Mouse (Mus musculus): ENCODE measurements at regions not wholly inside any gene's neighbourhood (a gene's known extent, or its start where the extent isn't known, plus 50 kb on each side); places are given as distances from the start of the nearest gene placed in this dataset.

DNA sequence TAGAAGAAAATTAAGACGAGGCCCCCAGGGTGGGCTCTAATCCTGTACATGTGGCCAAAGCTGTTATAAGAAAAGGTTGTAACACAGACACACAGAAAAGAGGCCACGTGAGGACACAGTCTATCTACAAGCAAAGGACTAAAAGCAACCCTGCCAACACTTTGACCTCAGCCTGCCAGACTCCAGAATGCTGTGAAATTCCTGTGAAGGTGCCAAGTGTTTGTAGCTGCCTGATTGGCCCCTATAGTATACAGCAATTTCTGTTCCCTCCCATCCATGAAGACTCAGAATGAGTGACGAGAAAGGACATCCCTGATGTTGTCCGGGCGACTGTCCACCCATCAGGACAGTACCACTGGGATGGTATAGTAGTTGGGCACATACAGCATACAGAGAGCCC, 209.8 kb upstream of the Arid1b start:
- H3K4me2 ChIP-seq (ENCODE audit: low read depth, low read length): no peak overlapping the region
- H3K9me3 ChIP-seq (ENCODE audit: control insufficient read depth, low read length): no peaks in the 10 kb centered on the region
- H3K4me3 ChIP-seq (ENCODE audit: low read length): no peak overlapping the region
- H3K36me3 ChIP-seq (ENCODE audit: control insufficient read depth, insufficient read depth, low read length): no peaks in the 10 kb centered on the region
- 87% methylated on average over 5 of the region's 5 CpGs for WGBS
- ATAC-seq: no peak
- 0 out of 2 replicates have a peak, but pooled peaks cover 3% of the 10 kb centered on the region for H3K4me1 ChIP-seq (ENCODE audit: control insufficient read depth, insufficient read depth, low read length)
- H3K27me3 ChIP-seq (replicated peaks; ENCODE audit: control insufficient read depth, insufficient read depth, low read length): no peaks in the 10 kb centered on the region
- no peak overlapping the region for H3K9ac ChIP-seq (ENCODE audit: low read depth, low read length)
- H3K27ac ChIP-seq (ENCODE audit: low read length): no peak overlapping the region

DNA sequence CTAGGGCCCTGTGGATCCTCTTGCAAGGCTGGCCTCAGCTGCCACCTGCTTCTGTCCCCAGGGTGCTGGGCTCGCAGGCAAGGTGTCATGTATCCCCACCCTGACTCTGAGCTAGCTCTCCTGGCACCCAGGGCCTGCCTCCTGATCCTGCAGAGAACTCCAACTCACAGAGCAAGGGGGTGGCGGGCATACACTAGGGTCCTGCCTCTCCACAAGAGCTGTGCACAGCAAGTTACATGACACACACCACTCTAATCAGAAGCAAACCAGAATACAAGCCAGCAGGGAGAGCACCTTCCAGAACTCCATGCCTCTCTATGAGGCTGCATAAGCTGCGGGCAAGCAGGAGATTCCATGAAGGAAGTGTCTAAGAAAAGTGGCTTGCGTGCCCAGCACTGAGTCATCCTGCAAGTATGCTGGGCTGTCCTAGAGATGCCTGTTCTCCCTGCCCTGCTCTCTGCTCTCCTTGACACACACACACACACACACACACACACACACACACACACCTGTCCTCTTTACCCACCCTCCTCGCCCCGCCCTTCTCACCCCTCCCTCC, 208.8 kb upstream of the Arid1b start:
- no peak overlapping the region for H3K4me3 ChIP-seq (ENCODE audit: low read length)
- ATAC-seq: peak; percentile 94
- 0 out of 2 replicates have a peak, but pooled peaks cover 3% of the 10 kb centered on the region for H3K4me1 ChIP-seq (ENCODE audit: control insufficient read depth, insufficient read depth, low read length)
- no peaks in the 10 kb centered on the region for H3K27me3 ChIP-seq (replicated peaks; ENCODE audit: control insufficient read depth, insufficient read depth, low read length)
- H3K9me3 ChIP-seq (ENCODE audit: control insufficient read depth, low read length): no peaks in the 10 kb centered on the region
- H3K4me2 ChIP-seq (ENCODE audit: low read depth, low read length): no peak overlapping the region
- H3K36me3 ChIP-seq (ENCODE audit: control insufficient read depth, insufficient read depth, low read length): no peaks in the 10 kb centered on the region
- no peak overlapping the region for H3K9ac ChIP-seq (ENCODE audit: low read depth, low read length)
- H3K27ac ChIP-seq (ENCODE audit: low read length): no peak overlapping the region
- 39% methylated on average over 6 of the region's 6 CpGs for WGBS

DNA sequence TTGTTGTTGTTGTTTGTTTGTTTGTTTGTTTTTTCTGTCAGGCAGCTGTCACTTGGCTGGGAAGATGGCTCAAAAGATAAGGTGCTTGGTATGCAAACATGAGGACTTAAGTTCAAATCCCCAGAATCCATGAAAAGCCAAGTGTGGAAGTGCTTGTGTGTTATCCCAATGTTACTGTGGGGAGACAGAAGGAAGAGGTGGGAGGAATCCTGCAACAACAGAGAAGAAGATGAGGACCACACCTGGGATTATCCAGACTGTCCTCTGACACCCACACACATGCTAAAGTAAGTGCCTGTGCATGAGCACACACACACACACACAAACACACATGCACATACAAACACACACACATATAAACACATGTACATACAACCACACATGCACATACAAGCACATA, 207.6 kb upstream of the Arid1b start:
- Histone ChIP-seq H3K4me2 (ENCODE audit: low read depth, low read length) (no peak overlapping the region), H3K9ac (ENCODE audit: low read depth, low read length) (no peak overlapping the region), H3K36me3 (ENCODE audit: control insufficient read depth, insufficient read depth, low read length) (no peaks in the 10 kb centered on the region), H3K27ac (ENCODE audit: low read length) (no peak overlapping the region), H3K27me3 (replicated peaks; ENCODE audit: control insufficient read depth, insufficient read depth, low read length) (no peaks in the 10 kb centered on the region), H3K9me3 (ENCODE audit: control insufficient read depth, low read length) (no peaks in the 10 kb centered on the region), H3K4me1 (ENCODE audit: control insufficient read depth, insufficient read depth, low read length) (0 out of 2 replicates have a peak, but pooled peaks cover 3% of the 10 kb centered on the region), H3K4me3 (ENCODE audit: low read length) (no peak overlapping the region)
- no peak for ATAC-seq

DNA sequence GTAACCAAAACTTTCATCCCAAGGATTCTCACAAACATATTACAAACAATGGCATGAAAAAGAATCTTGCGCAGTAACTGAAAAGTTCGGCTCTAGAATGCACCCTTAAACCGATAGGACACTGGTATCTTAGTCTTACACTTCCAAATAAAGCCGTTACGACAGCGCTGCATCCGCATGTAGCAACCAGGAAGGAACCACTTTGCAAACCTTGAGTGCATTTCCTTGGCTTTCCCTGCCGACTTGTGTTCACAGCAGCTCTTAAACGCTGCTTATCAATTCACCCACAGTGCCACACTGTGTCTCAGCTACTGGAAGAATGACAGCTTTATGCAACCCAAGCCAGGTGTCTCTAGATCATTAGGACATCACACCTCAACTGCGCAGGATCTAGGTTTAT, 202.3 kb upstream of the Arid1b start:
- Histone ChIP-seq H3K4me1 (ENCODE audit: control insufficient read depth, insufficient read depth, low read length) (no peaks in the 10 kb centered on the region), H3K9ac (ENCODE audit: low read depth, low read length) (no peak overlapping the region), H3K27me3 (replicated peaks; ENCODE audit: control insufficient read depth, insufficient read depth, low read length) (no peaks in the 10 kb centered on the region), H3K4me2 (ENCODE audit: low read depth, low read length) (no peak overlapping the region), H3K4me3 (ENCODE audit: low read length) (no peak overlapping the region), H3K27ac (ENCODE audit: low read length) (no peak overlapping the region), H3K9me3 (ENCODE audit: control insufficient read depth, low read length) (no peaks in the 10 kb centered on the region), H3K36me3 (ENCODE audit: control insufficient read depth, insufficient read depth, low read length) (no peaks in the 10 kb centered on the region)
- no peak for ATAC-seq
- WGBS: 69% methylated on average over 10 of the region's 10 CpGs

DNA sequence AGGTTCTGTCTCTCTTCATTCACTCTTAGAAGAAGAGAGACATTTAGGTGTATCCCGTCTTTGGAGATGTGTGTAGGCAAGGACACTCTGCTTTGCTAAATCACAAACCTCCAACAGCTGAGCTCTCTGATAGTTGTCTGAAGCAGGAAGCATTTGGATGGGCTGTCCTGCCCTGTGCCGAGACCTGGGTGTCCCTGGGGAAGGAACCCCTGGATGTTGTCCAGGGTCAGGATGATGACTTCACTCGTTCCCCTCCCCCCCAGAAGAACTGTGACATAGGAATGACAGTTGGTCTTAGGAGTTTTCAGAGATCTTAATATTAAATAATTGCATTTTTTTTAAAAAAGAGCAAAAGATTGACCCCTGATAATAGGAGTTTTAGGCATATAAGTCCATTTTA, 197.9 kb upstream of the Arid1b start:
- no peak overlapping the region for H3K9ac ChIP-seq (ENCODE audit: low read depth, low read length)
- H3K4me3 ChIP-seq (ENCODE audit: low read length): no peak overlapping the region
- no peaks in the 10 kb centered on the region for H3K4me1 ChIP-seq (ENCODE audit: control insufficient read depth, insufficient read depth, low read length)
- 78% methylated on average over 3 of the region's 3 CpGs for WGBS
- no peaks in the 10 kb centered on the region for H3K9me3 ChIP-seq (ENCODE audit: control insufficient read depth, low read length)
- no peak overlapping the region for H3K4me2 ChIP-seq (ENCODE audit: low read depth, low read length)
- H3K27me3 ChIP-seq (replicated peaks; ENCODE audit: control insufficient read depth, insufficient read depth, low read length): no peaks in the 10 kb centered on the region
- no peaks in the 10 kb centered on the region for H3K36me3 ChIP-seq (ENCODE audit: control insufficient read depth, insufficient read depth, low read length)
- H3K27ac ChIP-seq (ENCODE audit: low read length): no peak overlapping the region
- no peak for ATAC-seq

DNA sequence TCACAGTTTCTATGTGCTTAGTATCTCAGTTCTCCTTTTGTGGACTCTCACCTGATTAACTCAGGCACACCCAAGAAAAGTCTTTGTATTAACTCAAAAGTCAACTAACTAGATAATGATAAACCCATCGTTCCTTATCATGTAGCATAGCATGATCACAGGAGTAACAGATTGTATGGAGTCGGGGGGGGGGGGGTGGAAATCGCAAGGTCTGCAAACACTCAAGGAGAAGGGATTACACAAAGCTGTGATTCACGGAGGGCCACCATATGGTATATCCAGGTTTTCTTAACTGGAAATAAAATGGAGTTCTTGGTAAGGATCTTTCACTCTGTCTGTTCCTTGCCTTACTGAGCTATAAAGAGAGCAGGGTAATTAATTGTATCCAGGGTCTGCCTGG, 190.1 kb upstream of the Arid1b start:
- Histone ChIP-seq H3K27me3 (replicated peaks; ENCODE audit: control insufficient read depth, insufficient read depth, low read length) (no peaks in the 10 kb centered on the region), H3K9me3 (ENCODE audit: control insufficient read depth, low read length) (no peaks in the 10 kb centered on the region), H3K36me3 (ENCODE audit: control insufficient read depth, insufficient read depth, low read length) (no peaks in the 10 kb centered on the region), H3K4me3 (ENCODE audit: low read length) (no peak overlapping the region), H3K4me1 (ENCODE audit: control insufficient read depth, insufficient read depth, low read length) (no peaks in the 10 kb centered on the region), H3K27ac (ENCODE audit: low read length) (no peak overlapping the region), H3K9ac (ENCODE audit: low read depth, low read length) (no peak overlapping the region), H3K4me2 (ENCODE audit: low read depth, low read length) (no peak overlapping the region)
- WGBS: 52% methylated on average over 4 of the region's 4 CpGs
- ATAC-seq: peak; percentile 66

DNA sequence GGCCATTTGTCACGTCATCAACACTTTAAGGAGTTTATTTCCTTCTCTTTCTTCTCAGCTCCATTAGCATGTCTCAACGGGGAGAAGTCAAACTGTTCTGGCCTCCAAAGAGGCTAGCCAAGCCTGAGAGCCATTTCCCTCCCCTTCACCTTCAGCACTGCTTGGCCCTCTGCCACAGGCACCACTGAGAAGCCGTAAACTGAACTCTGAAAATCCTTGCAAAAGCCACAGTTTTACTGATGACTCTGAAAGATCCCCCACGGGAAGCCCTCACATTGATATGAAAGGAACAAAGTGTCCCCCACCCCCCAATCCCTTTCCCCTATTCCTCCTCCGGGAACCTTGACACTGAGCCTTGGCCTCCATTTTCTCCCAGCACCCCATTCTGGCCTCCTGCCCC, 188.1 kb upstream of the Arid1b start:
- no peaks in the 10 kb centered on the region for H3K4me1 ChIP-seq (ENCODE audit: control insufficient read depth, insufficient read depth, low read length)
- H3K9ac ChIP-seq (ENCODE audit: low read depth, low read length): no peak overlapping the region
- no peak overlapping the region for H3K4me2 ChIP-seq (ENCODE audit: low read depth, low read length)
- no peak for ATAC-seq
- 48% methylated on average over 5 of the region's 5 CpGs for WGBS
- no peaks in the 10 kb centered on the region for H3K9me3 ChIP-seq (ENCODE audit: control insufficient read depth, low read length)
- H3K4me3 ChIP-seq (ENCODE audit: low read length): no peak overlapping the region
- H3K27me3 ChIP-seq (replicated peaks; ENCODE audit: control insufficient read depth, insufficient read depth, low read length): no peaks in the 10 kb centered on the region
- no peak overlapping the region for H3K27ac ChIP-seq (ENCODE audit: low read length)
- no peaks in the 10 kb centered on the region for H3K36me3 ChIP-seq (ENCODE audit: control insufficient read depth, insufficient read depth, low read length)

DNA sequence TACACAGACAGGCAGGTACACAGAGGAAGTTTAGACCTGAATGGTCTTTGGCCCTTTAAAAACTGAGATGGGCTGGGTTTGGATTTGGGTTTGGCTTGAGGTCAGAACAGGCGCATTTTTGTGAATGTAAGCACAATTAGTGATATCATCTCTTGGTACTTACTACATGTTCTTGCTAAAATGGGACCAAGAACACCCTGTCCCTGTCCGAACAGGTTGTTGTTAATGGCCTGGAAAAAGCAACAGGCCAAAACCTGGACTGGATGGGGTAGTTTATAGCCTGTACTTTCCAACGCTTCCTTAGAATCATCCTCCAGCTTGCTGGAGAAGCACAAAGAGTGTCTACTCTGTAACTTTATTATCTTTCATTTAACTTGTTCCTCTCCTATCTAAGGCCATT, 185.2 kb upstream of the Arid1b start:
- H3K4me2 ChIP-seq (ENCODE audit: low read depth, low read length): no peak overlapping the region
- 85% methylated on average over 3 of the region's 3 CpGs for WGBS
- no peaks in the 10 kb centered on the region for H3K4me1 ChIP-seq (ENCODE audit: control insufficient read depth, insufficient read depth, low read length)
- no peak for ATAC-seq
- no peak overlapping the region for H3K9ac ChIP-seq (ENCODE audit: low read depth, low read length)
- no peak overlapping the region for H3K27ac ChIP-seq (ENCODE audit: low read length)
- H3K9me3 ChIP-seq (ENCODE audit: control insufficient read depth, low read length): no peaks in the 10 kb centered on the region
- H3K36me3 ChIP-seq (ENCODE audit: control insufficient read depth, insufficient read depth, low read length): no peaks in the 10 kb centered on the region
- no peaks in the 10 kb centered on the region for H3K27me3 ChIP-seq (replicated peaks; ENCODE audit: control insufficient read depth, insufficient read depth, low read length)
- no peak overlapping the region for H3K4me3 ChIP-seq (ENCODE audit: low read length)

DNA sequence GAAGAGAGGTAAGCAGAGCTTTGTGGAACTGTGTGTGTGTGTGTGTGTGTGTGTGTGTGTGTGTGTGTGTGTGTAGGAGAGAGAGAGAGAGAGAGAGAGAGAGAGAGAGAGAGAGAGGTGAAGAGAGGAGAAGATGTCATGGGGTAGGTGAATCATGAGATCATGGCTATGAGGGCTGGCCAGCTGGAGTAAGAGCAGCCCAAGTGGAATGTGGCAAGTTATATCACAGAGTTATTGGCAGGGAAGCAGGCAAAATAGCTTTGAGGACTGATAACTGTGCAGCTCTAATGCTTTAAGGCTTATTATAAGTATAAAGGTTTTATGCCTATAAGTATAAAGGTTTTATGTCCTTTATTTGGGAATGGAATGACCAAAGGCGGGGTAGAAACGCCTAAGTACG, 180.9 kb upstream of the Arid1b start:
- Histone ChIP-seq H3K9me3 (ENCODE audit: control insufficient read depth, low read length) (no peaks in the 10 kb centered on the region), H3K27ac (ENCODE audit: low read length) (no peak overlapping the region), H3K4me1 (ENCODE audit: control insufficient read depth, insufficient read depth, low read length) (no peaks in the 10 kb centered on the region), H3K27me3 (replicated peaks; ENCODE audit: control insufficient read depth, insufficient read depth, low read length) (no peaks in the 10 kb centered on the region), H3K9ac (ENCODE audit: low read depth, low read length) (no peak overlapping the region), H3K4me2 (ENCODE audit: low read depth, low read length) (no peak overlapping the region), H3K36me3 (ENCODE audit: control insufficient read depth, insufficient read depth, low read length) (no peaks in the 10 kb centered on the region), H3K4me3 (ENCODE audit: low read length) (no peak overlapping the region)
- WGBS: 88% methylated on average over 3 of the region's 3 CpGs
- ATAC-seq: no peak

DNA sequence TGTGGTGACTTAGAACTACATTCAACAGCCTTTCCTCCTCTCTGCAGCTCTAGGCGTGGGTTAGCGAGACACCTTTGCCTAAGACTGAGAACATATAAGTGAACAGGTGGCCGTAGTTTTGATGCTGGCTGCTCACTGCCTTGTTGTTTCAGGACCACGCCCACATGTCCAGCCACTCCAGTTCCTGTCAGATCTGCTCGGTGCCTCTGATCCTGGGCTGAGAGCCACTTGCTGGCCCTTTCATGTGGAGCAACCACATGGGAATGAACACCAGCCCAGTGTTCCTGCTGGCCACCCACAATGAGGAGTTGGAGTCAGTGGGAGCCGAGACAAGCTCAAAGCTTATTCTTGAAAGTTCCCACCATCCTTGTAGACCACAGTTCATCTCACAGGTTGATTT, 180.5 kb upstream of the Arid1b start:
- 68% methylated on average over 6 of the region's 6 CpGs for WGBS
- H3K27ac ChIP-seq (ENCODE audit: low read length): no peak overlapping the region
- ATAC-seq: no peak

More for the DNA sequence above, 180.5 kb upstream of the Arid1b start:
- Histone ChIP-seq H3K4me1 (ENCODE audit: control insufficient read depth, insufficient read depth, low read length) (no peaks in the 10 kb centered on the region), H3K9me3 (ENCODE audit: control insufficient read depth, low read length) (no peaks in the 10 kb centered on the region), H3K27me3 (replicated peaks; ENCODE audit: control insufficient read depth, insufficient read depth, low read length) (no peaks in the 10 kb centered on the region), H3K4me3 (ENCODE audit: low read length) (no peak overlapping the region), H3K4me2 (ENCODE audit: low read depth, low read length) (no peak overlapping the region), H3K36me3 (ENCODE audit: control insufficient read depth, insufficient read depth, low read length) (no peaks in the 10 kb centered on the region), H3K9ac (ENCODE audit: low read depth, low read length) (no peak overlapping the region)

All from intestine, embryonic 16.5 days (tissue).